Mouse (Mus musculus) forebrain, postnatal 0 days (tissue): Measurements from ENCODE around the gene Babam2. TPM values are rescaled to one million over a fixed set of nuclear protein-coding genes. Genes with fewer than 3 reads are reported as not detected.

Experiments used
- ATAC-seq: fragments of 200-750 bp; cut with Nextera tagmentation; 2 replicates; pipeline ENCODE4 v1.8.0; 2017; ENCODE audit warnings: mild to moderate bottlenecking, moderate library complexity
- DNase-seq: peaks from one replicate; pipeline ENCODE4 v3.0.0-alpha.2; 2015
- H3K27ac ChIP-seq: fragments of 300-500 bp; sonication (generic); 2 replicates; pipeline ENCODE4 v1.5.1; 2014; ENCODE audit warnings: low read depth, mild to moderate bottlenecking, antibody characterized with exemption, low read length, moderate library complexity, mixed read lengths
- H3K27me3 ChIP-seq: fragments of 300-500 bp; sonication (generic); 2 replicates; pipeline ENCODE4 v1.6.1; 2014; ENCODE audit warnings: mild to moderate bottlenecking, low read length, mixed read lengths; ENCODE audit not compliant: insufficient read depth
- H3K36me3 ChIP-seq: fragments of 300-500 bp; sonication (generic); 2 replicates; pipeline ENCODE4 v1.6.1; 2014; ENCODE audit warnings: mild to moderate bottlenecking, moderate library complexity; ENCODE audit not compliant: insufficient read depth
- H3K4me1 ChIP-seq: fragments of 300-500 bp; sonication (generic); 2 replicates; pipeline ENCODE4 v1.6.1; 2014; ENCODE audit warnings: antibody characterized with exemption; ENCODE audit not compliant: insufficient read depth
- H3K4me2 ChIP-seq: fragments of 300-500 bp; sonication (generic); 2 replicates; pipeline ENCODE4 v1.6.1; 2014; ENCODE audit warnings: low read depth, mild to moderate bottlenecking, moderate library complexity
- H3K4me3 ChIP-seq: fragments of 300-500 bp; sonication (generic); 2 replicates; pipeline ENCODE4 v1.5.1; 2014; ENCODE audit warnings: low read depth, low read length, mixed read lengths
- H3K9ac ChIP-seq: fragments of 300-500 bp; sonication (generic); 2 replicates; pipeline ENCODE4 v1.6.1; 2014; ENCODE audit warnings: mild to moderate bottlenecking
- H3K9me3 ChIP-seq: fragments of 300-500 bp; sonication (generic); 2 replicates; pipeline ENCODE4 v1.6.1; 2016; ENCODE audit warnings: low read length
- CTCF ChIP-seq: sonication (generic); IDR thresholded peaks from 2 replicates; pipeline ENCODE4 v1.5.1; 2016; ENCODE audit warnings: antibody characterized with exemption, control low read depth, low read depth
- WGBS: fragments of 180-500 bp; shearing (Covaris S2); extraction: QIAGEN DNeasy Blood & Tissue Kit; methylation state at CpG from one replicate; pipeline ENCODE4 v1.1.7; 2014; 5-methylcytosine and 5-hydroxymethylcytosine counted together
- polyA plus RNA-seq: library from polyadenylated mRNA; unstranded; fragments of >200 nt; fragmentation: Nextera tagmentation; extraction: Ambion mirVana; gene quantifications from 2 replicates; pipeline ENCODE4 v1.2.1, GENCODE M21; 2015
- total RNA-seq: library from RNA; depleted of rRNA; stranded (reverse); fragments of >200 nt; gene quantifications from 2 replicates; pipeline ENCODE4 v1.2.3, GENCODE M21; 2014

Babam2 gene
- total and polyA plus RNA-seq, 2 experiments from 2014 or later: 42.7 to 61.5 TPM

DNA sequence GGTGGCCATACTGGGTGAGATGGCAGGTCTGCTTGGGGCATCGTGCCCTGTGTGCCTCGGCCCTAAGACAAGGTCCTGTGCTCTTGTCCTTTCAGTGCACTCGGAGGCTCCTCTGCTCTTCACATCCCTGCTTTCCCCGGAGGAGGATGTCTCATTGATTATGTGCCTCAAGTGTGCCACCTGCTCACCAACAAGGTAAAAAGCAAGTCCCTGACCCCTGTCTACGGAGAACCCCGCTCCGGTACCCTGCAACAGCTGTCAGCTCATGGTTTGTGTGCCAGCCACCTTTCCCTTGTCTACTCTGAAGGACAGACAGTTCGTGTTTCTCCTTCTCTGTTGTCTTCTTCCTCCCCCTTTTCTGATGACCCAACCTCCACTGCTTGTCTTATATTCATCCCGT is 303.8 kb downstream of the Babam2 start:
- no peak for DNase-seq
- Histone ChIP-seq H3K4me3 (no peak overlapping the region), H3K27me3 (no peaks in the 10 kb centered on the region), H3K4me1 (no peaks in the 10 kb centered on the region), H3K4me2 (no peak overlapping the region), H3K27ac (no peak overlapping the region), H3K36me3 (no peaks in the 10 kb centered on the region), H3K9me3 (no peaks in the 10 kb centered on the region), H3K9ac (no peak overlapping the region)
- ATAC-seq: no peak
- TF ChIP-seq CTCF: no peak
- 88% methylated on average over 9 of the region's 9 CpGs for WGBS

DNA sequence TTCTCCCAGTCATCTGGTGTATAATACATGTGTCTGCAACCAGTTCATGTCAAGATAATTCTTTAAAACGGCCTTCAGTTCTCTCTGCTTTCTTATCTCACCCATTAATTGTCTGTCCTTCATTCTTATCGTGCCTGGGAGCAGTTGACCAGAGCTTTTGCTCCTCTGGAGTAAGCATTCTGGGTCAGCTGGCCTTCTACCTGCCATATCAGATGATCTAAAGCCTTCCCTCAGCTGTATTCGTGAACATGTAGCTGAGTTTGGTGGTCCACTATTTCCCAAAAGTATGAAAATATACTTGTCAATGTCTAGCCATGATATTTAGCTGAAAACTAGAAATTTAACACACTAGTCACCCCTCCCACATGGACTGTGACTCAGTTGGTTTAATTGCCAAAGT is 304.3 kb downstream of the Babam2 start:
- no peak for TF ChIP-seq CTCF
- DNase-seq (no peak), ATAC-seq (no peak)
- Histone ChIP-seq H3K4me3 (no peak overlapping the region), H3K4me2 (no peak overlapping the region), H3K27ac (no peak overlapping the region), H3K36me3 (no peaks in the 10 kb centered on the region), H3K9me3 (no peaks in the 10 kb centered on the region), H3K27me3 (no peaks in the 10 kb centered on the region), H3K9ac (no peak overlapping the region), H3K4me1 (no peaks in the 10 kb centered on the region)
- 69% methylated on average over 3 of the region's 3 CpGs for WGBS

DNA sequence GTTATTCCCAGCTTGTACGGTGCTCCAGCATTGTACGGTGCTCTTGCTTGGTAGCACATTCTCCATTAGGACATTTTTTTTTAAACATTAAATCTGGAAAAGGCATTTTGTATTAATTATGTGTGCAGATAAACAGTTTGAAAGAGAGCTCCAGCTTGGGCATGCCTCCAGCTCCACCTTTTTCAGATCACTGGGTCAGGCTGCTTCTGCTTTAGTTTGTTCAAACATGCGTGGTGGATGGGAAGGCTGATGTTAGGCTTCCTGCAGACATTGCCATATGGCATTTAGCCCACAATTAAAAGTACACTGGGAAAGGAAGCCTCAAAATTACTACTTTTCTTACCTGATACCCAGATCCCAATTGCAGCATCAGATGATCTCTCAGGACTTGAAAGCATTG is 310.9 kb downstream of the Babam2 start:
- no peak overlapping the region for H3K9ac ChIP-seq
- no peak overlapping the region for H3K4me3 ChIP-seq
- H3K36me3 ChIP-seq: no peaks in the 10 kb centered on the region
- no peaks in the 10 kb centered on the region for H3K9me3 ChIP-seq
- H3K27ac ChIP-seq: no peak overlapping the region
- H3K4me1 ChIP-seq: no peaks in the 10 kb centered on the region
- H3K27me3 ChIP-seq: no peaks in the 10 kb centered on the region
- no peak for TF ChIP-seq CTCF
- ATAC-seq (no peak), DNase-seq (no peak)
- WGBS: 54% methylated on average over 3 of the region's 3 CpGs
- H3K4me2 ChIP-seq: no peak overlapping the region

DNA sequence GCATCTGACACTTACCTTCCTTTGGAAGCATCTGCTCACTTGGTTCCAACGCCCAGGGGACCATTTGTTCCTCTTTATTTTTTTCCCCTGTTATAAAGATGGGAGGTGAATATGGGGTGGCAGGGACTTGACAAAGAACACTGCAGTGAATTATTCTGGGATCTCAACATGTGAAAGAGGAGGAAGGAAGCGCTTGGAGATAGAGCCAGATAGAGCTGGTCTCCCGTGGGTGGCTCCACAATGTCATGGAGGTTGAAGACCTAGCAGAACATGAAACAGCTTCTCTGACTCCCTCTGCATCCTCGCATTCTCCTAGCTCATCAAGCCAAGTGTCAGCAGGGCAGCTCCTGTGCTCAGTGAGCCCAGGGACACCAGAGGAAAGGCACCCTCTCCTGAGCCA is 312.6 kb downstream of the Babam2 start:
- H3K36me3 ChIP-seq: no peaks in the 10 kb centered on the region
- no peaks in the 10 kb centered on the region for H3K4me1 ChIP-seq
- no peak overlapping the region for H3K4me3 ChIP-seq
- no peak overlapping the region for H3K9ac ChIP-seq
- TF ChIP-seq CTCF: no peak
- H3K9me3 ChIP-seq: no peaks in the 10 kb centered on the region
- no peaks in the 10 kb centered on the region for H3K27me3 ChIP-seq
- WGBS: 93% methylated on average over 4 of the region's 4 CpGs
- ATAC-seq (no peak), DNase-seq (no peak)
- no peak overlapping the region for H3K27ac ChIP-seq
- H3K4me2 ChIP-seq: no peak overlapping the region

DNA sequence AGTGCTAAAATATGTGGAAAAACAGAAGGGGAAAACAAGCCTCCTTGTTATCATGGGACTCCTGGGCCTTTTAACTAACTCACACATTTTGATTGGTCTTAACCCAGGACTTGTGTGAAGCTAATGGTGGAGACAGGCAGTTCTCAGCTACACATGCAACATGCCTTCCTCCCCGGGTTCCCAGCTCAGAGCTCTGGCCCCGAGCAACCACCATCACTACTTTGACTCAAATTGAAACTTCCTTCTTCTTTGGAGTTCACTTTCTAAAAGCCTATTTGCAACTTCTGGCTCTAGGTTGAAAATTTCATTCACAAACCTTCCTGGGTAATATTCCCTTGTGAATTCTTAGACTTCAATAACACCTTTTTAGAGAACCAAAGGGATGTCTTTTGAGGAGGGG is 315.6 kb downstream of the Babam2 start:
- no peak for TF ChIP-seq CTCF
- no peaks in the 10 kb centered on the region for H3K36me3 ChIP-seq
- no peak overlapping the region for H3K27ac ChIP-seq
- 94% methylated on average over 2 of the region's 2 CpGs for WGBS
- H3K4me2 ChIP-seq: no peak overlapping the region
- H3K9me3 ChIP-seq: no peaks in the 10 kb centered on the region
- no peaks in the 10 kb centered on the region for H3K4me1 ChIP-seq
- DNase-seq (no peak), ATAC-seq (no peak)
- H3K27me3 ChIP-seq: no peaks in the 10 kb centered on the region
- H3K9ac ChIP-seq: no peak overlapping the region
- H3K4me3 ChIP-seq: no peak overlapping the region

DNA sequence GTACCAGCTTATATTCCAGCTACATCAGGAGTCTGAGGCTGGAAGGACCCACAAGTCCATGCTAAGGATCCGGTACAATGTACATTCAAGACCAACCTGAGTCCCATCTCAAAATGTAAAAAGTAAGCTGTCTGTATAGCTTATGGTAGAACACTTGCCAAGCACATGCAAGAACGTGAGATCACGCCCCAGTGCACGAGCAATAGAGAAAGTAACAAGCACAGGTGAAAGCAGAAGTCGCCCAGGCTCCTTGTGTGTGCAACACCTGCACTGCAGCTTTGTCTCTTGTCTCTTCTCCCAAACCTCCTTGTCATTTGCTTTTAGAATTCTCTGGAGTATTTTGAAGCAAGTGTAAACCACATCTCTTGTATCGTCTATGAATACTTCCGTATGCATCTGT is 317.3 kb downstream of the Babam2 start:
- DNase-seq (no peak), ATAC-seq (no peak)
- no peak overlapping the region for H3K9ac ChIP-seq
- WGBS: 92% methylated on average over 7 of the region's 7 CpGs
- H3K27ac ChIP-seq: no peak overlapping the region
- H3K4me1 ChIP-seq: no peaks in the 10 kb centered on the region
- no peak overlapping the region for H3K4me2 ChIP-seq
- H3K9me3 ChIP-seq: no peaks in the 10 kb centered on the region
- no peaks in the 10 kb centered on the region for H3K36me3 ChIP-seq
- no peak for TF ChIP-seq CTCF
- no peak overlapping the region for H3K4me3 ChIP-seq
- no peaks in the 10 kb centered on the region for H3K27me3 ChIP-seq

DNA sequence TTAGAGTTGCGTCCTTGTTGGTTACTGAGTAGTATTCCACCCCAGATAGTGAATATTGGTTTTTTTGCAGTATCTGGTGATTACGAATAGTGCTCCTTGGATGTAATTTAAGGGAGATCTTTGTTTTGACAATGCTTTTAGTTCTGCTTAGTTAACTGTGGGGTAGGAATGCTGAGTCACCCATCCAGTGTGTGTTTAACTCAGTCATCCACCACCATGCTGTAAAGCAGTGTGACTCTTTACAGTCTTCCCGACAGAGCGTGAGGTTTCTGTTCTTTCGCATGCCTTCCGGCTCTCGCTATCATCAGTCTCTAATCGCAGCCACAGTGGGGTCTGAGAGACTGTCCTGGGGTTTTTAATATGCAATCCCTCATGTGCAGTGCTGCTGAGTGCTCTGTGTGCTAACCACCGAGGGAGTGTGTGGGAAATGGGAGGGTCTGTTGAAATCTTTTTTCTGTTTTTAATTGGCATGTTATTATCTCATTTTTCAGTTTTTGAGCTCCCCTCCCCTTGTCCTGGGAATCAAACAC is 318.5 kb downstream of the Babam2 start:
- TF ChIP-seq CTCF: no peak
- Histone ChIP-seq H3K4me2 (no peak overlapping the region), H3K4me1 (no peaks in the 10 kb centered on the region), H3K4me3 (no peak overlapping the region), H3K9me3 (no peaks in the 10 kb centered on the region), H3K9ac (no peak overlapping the region), H3K36me3 (no peaks in the 10 kb centered on the region), H3K27me3 (no peaks in the 10 kb centered on the region), H3K27ac (no peak overlapping the region)
- no peak for ATAC-seq
- no peak for DNase-seq
- 81% methylated on average over 9 of the region's 9 CpGs for WGBS

DNA sequence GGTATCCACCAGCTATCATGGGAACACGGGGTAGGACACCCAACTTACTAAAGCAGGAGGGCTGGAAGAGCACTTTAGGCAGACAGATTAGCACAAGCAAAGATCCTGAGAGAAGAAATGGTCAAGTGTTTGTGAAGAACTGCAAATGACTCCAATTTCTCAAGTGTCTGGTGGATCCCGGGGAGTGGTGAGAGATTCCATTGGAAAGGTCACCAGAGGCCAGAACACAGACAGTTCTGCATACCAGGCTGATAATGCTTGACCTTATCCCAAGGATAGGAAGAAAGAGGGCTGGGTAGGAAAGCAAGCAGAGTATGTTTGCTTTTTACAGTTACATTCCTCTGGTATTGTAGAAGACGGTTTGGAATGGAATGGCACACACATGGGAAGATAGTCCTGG is 320.2 kb downstream of the Babam2 start:
- TF ChIP-seq CTCF: no peak
- Histone ChIP-seq H3K36me3 (no peaks in the 10 kb centered on the region), H3K27me3 (no peaks in the 10 kb centered on the region), H3K4me2 (no peak overlapping the region), H3K4me3 (no peak overlapping the region), H3K9ac (no peak overlapping the region), H3K9me3 (no peaks in the 10 kb centered on the region), H3K4me1 (no peaks in the 10 kb centered on the region), H3K27ac (no peak overlapping the region)
- DNase-seq (no peak), ATAC-seq (no peak)
- 86% methylated on average over 3 of the region's 3 CpGs for WGBS
